Mouse (Mus musculus) NIH3T3 (cell line): ENCODE results near the gene Sec11a.
"Not testable (repeated sequence)": the region's sequence is repeated elsewhere in the genome, so short reads cannot be mapped to it uniquely, and the experiment has no call there.

ENCODE experiments used
- DNase-seq: peaks from one replicate; pipeline ENCODE4 v3.0.0-alpha.2; 2012; ENCODE audit warnings: low read depth

Sec11a gene

DNA sequence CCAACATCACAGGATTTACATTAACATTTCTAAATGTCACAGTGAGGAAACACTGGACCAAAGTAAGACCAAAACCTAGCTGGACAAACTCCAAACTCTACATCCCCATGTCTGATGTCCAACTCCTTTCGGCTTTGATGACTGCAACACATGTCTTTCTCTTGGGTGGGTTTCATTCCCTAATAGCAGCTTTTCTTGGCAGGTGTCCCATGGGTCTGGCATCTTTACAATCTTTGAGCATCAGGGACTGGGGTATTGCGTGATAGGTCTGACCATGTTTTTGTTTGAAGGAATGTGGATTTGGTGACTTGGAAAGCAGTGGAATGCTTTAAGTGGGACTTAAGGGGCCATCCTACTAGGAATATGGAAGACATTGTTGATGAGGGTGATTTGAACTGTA lies 9.3 kb upstream of the Sec11a start:
- no peak for DNase-seq

DNA sequence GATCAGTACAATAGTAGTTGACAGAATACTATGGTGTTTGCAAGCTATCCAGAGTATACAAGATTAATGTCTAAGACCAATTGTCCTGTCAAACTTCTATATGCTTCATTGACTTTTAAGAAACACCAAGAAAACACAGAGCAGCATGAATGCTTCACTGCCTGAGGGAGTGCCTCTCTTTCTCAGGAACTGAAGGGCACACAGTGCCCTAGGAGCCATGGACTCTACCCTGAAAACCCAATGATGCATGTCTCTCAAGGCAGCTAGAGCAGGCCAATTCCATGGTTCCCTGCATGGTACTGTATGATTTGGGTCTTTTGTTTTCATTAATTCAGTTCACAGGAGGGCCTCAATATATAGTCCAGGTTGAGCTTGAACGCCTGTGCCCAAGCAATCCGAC lies 6.7 kb upstream of the Sec11a start:
- DNase-seq = no peak

DNA sequence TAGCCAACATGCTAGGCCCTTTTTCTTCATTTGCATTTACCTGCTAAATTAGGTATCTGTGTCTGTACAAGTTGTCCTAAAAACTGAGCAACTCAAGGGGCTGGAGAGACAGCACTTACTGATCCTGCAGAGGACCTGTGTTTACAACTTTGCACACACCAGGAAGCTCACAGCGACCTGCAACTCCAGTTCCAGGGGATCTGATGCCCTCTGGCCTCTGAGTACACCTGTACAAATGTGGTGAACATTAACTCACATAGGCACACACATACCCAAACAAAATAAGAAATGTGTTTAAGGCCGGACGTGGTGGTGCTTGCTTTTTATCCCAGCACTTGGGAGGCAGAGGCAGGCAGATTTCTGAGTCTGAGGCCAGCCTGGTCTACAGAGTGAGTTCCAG lies 4.6 kb upstream of the Sec11a start:
- no peak for DNase-seq

DNA sequence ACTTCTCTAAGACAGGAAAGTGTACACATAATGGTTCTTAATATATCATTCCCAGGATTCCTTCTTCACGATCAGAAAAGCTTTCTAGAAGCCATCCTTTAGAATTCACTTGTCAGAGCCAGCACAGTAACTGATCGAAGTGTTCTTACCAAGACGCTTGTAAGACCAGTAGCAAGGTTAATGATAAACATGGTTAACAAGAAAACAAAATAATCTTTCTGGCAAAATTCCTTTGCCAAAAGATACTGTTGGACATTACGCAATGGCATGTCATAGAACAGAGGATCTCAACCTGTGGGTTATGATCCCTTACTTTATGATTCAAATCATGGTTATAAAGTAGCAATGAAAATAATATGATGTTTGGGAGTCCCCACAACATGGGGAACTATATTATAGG lies 3.9 kb upstream of the Sec11a start:
- DNase-seq = no peak

DNA sequence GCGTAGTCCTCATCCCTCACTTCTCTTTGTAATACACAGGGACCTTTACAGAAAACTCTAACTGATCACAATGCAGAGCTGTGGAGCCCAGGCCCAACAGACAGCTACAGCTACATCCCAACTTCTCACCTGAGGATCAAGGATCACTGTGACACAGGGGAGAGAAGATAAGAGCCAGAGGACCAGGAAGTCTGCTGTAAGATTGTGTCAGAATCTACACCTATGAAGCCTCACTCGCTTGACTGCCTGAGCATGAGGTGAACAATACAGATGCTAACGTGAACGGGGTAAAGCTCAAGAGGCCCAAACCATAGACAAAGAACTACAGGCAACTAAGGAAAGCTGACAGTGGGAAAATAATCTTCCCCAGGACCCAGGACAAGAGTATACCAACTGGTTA lies 7.8 kb downstream of the Sec11a start:
- DNase-seq = no peak

DNA sequence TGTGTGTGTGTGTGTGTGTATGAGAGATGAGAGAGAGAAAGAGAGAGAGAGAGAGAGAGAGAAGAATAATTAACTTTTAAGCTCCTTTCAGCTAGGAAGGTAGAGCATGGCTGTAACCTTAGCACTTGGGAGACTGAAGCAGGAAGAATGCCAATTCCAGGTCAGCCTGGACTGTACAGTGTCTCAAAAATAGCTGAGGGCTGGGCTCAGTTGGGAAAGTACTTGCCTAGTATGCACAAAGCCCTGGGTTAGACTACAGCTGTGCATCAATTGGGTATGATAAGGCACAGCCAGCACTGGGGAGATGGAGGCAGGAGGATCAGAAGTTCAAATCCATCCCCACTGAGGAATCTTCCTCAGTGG lies 10.3 kb downstream of the Sec11a start:
- DNase-seq = not testable (repeated sequence)

DNA sequence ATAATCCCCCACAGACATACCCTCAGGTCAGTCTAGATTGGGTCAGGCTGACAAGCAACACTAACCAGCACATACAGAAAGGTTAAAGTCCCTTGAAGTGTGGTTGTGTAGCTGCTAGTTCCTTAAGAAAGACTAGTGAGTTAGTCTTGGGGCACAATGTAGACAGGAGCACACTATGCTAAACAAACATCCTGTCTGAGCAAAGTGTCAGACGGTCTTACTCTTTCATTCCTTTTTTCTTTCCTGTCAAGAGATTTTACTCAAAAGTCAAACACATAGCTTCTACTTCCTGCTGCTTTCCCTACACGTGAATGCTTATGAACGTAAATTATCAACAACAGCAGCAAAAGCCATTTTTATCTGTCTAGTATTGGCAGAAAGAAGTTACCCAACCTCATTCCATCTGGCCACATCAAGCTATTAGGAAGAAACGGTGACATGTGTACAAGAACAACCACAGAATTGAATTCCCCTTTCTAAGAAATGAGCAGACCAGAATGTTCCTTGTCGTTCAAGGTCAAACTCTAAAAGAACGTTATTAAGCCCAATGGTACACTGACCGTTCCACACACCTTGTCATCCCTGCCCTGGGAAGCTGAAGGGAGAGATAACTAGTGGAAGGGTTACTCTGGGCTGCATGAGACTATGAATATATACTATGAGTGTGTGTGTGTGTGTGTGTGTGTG lies 10.8 kb downstream of the Sec11a start:
- not testable (repeated sequence) for DNase-seq

DNA sequence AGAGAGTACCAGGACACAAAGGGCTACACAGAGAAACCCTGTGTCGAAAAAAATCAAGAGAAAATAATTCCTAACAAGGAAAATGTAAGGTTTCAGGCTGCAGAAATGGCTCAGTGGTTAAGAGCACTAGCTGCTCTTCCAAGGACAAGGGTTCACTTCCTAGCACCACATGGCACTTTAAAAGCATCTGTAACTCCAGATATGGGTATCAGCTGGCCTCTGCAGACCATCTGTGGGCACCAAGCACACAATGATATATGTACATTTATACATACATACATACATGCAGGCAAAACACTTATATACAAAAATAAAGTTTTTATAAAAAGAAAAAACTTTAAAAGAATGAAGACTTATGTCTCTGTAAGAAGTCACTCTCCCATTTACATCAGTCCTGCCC lies 11.7 kb downstream of the Sec11a start:
- DNase-seq = no peak

DNA sequence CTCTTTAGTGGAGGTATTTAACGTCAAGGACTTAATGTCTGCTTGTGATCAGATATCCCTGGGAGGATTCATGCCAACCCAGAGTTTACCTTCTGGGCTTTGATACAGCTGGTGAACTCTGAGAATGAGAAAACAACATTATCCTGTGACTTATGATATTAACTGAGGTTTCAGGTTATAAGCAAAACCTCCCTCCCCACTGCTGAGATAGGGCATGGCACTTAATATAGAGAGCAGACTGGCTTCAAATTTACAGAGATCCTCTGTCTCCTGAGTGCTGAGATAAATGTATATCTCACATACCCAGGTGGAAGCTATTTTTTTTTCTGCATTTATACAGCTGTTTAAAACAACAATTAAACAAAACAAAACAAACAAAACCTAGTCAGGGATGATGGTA lies 14.8 kb downstream of the Sec11a start:
- DNase-seq = no peak

DNA sequence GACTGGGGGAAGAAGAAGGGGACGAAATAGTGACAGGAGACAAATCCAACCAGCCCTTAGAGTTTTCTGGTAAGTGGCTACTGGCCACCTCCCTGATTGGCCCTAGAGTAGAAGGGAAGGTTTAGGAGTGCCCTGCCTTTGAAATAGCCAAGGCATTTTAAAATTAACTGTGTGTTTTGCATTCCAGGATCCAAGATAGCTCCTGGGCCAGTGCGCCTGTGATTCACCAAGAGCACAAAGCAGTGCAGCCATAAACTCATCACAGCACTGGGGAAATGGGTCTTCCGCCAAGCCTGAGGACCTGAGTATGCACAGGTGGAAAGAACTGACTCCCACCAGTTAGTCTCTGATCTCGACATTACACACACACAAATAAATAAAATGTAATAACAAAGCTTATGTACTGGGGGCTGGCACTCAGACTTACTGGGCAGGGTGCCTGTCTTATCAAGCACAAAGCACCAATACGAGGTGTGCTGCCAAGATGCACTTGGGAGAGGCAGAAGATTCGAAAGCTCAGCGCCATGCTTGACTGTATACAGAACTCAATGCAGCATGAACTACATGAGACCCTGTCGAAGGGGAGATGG lies 15.9 kb downstream of the Sec11a start:
- DNase-seq = no peak

DNA sequence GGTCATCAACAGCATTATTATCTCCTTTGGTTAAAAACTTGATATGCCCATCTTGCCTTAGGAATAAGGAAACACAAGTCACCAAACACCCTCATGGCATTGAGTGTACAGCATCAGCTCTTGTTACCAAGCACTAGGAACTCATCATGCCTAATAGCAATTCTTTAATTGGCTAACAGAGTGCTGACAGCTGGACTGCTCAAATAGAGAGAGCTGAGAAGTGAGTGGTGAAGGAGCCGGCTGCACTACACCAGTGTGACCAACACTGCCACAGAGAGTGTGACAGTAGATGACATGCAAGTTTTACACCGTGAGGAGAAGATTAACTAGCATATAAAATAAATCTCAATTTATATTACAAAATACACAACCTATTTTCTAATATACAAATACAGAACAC lies 24.4 kb downstream of the Sec11a start:
- no peak for DNase-seq

DNA sequence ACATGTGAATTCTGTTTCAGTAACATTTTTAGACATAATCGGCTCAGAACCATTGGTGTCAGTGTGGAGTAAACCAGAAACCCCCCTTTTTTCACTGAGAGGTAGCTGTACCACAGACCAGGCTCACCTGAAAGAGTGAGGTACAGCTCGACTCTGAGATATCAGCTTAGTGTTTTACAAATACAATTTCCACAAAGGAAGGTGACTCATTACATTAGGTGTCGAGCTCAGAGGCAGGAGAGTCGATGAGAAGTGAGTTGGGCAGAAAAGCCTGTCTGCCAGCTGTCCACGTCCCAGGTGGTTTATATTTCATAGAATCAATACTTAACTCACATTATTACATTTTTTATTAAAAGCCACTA lies 28.0 kb downstream of the Sec11a start:
- DNase-seq = no peak

DNA sequence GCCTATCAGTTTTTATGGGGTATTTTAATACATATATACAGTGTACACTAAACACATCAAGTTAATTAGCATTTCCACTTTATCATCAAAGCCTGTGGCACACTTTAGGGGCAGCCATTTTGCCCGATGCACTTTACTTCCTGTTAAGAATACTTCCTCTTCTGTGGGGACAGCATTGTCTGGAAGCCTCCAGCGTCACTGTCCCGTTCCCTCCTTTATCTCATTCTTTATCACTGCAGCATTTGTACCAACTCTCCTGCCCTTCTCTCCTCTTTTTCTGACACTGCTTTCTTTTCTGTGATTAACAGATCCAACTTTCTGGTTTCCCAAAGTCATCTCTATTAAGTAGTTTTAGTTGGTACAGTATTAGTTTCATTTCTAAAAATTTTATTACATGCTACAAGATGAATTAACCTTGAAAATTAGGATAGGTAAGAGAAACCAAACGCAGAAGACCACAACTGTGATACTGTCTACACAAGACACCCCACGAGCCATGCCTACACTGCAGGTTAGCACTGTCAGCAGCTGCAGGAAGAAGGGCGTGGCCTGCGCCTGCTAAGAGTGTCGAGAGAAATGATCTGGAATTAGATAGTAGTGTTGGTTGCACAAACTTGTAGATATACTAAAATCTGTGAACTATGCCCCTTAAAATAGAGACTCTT lies 28.5 kb downstream of the Sec11a start:
- no peak for DNase-seq

DNA sequence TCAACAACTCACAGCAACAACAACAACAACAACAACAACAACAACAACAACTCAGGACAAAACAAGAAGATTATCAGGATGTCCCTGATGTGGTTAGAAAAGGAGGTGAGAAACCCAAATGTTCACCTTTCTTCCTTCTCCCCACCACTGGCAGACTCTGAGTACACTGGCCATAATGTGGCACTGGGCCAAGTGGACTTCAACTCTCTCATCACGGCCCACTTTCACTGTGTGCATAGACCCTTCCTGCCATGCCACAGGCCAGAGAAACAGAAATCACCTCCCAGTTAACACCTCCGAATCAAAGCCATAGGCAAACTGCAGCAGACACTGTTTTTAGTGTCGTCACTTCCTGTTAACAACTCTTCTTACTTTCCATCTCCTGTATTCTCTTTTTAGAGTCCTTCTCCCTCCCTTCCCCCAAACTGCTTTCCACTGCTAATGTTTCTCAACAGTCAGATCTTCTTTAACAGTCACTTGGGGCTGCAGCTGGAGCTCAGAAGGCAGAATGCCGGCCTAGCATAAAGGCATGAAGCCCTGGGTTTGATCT lies 29.6 kb downstream of the Sec11a start:
- no peak for DNase-seq

DNA sequence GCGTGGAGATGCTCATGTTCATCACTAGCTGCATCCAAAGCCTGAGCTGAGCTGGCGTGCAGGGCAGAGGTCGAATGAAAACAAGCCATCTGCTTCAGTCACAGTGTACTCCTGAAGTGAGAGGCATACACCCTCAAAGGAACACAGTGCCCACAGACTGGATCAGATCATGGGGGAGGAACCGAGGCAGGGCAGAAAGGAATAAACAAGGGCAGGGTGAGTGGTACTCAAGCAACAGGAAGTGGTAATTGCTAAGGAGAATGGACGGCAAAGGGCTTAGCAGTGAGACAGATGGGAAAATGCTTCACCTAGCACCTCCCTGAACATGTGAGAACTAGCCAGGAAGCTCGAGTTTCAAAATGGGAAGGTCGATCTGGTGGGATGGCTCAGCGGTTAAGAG lies 35.1 kb downstream of the Sec11a start:
- no peak for DNase-seq

DNA sequence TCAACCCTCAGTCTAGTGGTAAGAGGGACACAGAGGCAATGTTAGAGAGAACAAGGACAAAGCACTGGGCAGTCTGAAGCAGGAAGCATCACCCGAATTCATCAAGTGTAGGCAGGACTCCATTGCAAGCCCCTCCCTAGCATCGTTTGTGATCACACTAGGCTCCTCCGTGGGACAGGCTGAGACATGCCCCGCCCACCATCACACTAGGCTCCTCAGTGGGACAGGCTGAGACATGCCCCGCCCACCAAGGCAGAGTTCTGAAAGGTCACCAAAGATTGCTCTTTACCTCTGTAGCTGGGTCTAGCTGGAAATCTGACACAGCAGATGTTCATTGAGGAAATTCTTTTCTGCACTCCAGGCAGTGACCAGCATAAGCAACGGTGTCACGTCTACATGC lies 36.5 kb downstream of the Sec11a start:
- no peak for DNase-seq

DNA sequence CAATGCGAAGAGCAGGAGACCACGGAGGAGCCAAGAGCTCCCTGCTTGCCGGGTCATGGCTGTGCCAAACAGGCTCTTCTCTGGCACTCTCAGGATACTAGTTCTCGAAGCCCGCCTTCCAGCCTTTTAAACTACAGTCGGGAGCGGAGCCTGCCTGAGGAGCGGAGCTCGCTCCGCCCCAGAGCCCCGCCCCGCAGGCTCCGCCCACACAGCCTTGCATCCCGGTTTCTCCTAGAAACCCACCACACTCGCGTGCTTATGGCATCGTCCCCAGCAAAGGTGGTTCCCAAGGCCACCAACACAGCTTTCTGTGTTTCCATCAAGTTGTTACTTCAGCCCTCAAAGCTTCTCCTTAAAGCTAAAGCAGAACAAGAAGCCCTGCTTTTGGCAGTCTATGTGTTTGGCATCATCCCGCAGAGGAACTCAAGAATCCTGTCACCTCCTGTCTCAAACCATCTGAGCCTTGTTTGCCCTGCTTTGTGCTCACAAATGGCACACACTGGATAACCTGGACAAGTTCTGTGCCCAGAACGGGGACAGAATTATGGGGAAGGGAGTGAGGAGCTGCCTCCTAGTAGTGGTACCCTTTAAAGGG lies 42.6 kb downstream of the Sec11a start, which contains the start of gene Nmb:
Nmb (minus strand) TSS at position 156 of the 595 bp plus-strand sequence.
- peak; percentile 49 for DNase-seq

DNA sequence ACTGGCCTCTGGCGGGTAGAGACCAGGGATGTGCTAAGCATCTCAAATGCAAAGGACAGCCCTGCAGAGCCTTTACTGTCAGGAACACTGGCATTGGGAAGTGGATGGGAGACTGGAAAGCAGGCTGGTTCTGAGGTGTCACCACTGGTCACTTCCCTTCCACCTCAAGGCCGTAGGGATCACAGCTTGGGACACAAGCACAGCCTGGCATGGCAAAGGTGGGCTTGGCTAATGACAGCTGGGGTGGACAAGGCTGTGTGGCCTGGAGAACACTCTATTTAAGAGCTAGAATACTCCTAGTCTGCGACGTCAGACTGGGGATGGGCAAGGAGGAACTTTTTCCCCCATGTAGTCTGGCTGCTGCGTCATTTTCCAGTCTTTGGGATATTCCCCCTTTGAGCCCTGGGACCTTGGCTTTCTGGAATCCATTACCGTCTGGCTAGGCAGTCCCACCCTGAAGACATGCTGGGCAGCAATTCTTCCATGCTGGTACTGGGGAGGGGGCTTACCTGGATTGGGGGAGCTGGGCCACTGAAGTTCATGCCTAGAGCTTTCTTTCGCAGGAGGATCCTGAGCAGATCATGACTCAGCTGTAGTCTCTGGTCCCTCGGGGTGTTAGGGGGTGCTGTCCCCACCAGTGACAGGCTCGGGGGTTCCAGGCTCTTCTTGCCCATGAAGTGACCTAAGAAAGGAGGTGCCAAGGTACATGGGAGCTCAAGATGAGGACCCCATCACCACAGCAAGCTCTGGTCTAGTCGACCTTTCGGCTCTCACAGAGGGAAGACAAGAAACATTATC lies 43.8 kb downstream of the Sec11a start:
- DNase-seq = no peak

DNA sequence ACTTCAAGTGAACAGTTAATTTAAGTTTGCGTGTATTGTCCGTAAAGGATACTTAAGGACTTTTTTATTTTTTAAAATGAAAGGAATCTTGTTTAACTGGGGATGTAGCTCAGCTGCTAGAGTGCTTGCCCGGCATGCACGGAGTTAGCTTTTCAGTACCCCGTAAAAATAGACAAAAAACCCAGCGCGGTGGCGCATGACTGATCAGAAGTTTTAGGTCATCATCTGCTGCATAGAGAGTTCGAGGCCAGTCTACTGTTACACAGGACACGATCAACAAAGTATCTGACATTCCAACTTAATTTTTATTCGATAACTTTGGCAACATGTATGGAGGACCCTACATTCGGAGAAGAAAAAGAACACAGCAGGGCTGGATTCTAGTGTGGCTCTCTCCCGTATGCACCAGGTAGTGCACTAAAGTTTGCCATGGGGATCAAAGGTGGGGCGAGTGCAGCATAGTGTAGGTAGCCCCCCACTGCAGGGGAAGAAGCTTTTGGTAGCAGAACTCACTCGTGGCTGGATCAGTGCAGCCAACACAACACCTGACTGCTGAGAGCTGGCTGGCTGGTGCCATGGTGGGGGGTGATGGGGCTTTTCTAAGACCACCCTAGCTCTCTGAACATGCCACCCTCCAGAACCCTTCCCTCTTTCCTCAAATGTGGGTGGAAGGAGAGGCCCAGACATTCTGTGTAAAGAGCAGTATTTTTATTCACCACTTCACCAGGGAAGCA lies 45.9 kb downstream of the Sec11a start:
- peak; percentile 53 for DNase-seq

DNA sequence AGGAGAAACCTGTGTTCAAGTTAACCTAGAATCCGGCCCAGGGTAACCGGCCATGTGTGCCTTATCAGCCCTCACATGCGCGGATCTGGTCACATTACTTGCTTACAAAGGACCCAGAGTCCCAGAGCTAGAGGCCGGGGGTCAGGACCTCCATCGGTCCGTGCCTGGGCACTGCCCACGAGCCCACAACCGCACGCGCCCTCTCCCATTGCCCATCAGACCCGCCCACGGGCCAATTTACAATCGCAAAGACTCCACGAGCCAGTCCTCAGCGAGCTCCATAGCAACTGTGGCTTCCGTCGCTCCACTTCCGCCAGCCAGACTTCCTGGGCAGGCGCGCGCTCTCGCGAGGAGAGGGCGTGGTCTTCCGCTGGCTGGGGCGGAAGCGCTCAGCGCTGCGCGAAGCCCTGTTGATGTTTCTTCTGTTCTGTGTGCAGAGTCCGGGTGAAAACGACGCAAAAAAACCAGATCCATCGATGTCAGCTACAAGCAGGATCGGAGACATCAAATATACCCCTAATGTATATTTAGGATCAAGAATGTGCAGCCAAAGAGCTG lies 46.6 kb downstream of the Sec11a start, which contains the start of gene Wdr73:
Wdr73 (minus strand) TSS at position 326 of the 558 bp plus-strand sequence.
- DNase-seq = peak; percentile 94

DNA sequence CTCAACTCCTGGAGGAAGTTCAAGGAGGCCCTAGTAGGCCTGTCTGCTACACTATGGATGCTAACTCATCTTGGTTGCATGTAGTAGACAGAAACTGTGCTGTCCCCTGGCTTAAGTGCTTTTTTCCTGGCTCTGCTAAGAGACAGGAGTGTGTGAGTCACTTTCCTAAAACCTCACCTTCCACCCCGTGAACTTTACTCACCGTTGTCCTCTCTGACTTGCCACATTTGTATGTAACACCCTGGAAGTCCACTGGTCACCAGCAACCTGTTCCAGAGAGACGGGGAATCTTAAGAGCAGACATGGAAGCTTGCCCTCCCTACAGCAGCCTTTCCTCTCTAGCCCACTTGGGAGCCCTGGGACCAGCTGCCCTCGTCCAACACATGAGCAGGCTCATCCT lies 49.9 kb downstream of the Sec11a start:
- no peak for DNase-seq
